Mouse (Mus musculus) liver, embryonic 16.5 days (tissue): ENCODE results near the gene Sdhaf2. TPM values are rescaled to one million over a fixed set of nuclear protein-coding genes. Genes with fewer than 3 reads are reported as not detected.

Experiments
- ATAC-seq: fragments of 200-750 bp; cut with Nextera tagmentation; 2 replicates; pipeline ENCODE4 v1.8.0; 2017; ENCODE audit warnings: low read depth, mild to moderate bottlenecking, moderate number of reproducible peaks, moderate library complexity
- H3K27ac ChIP-seq: fragments of 300-500 bp; sonication (generic); 2 replicates; pipeline ENCODE4 v1.5.1; 2014; ENCODE audit warnings: mild to moderate bottlenecking, low read length
- H3K27me3 ChIP-seq: fragments of 300-500 bp; sonication (generic); 2 replicates; pipeline ENCODE4 v1.6.1; 2014; ENCODE audit warnings: low read depth, low read length, mixed read lengths; ENCODE audit not compliant: control insufficient read depth, insufficient read depth
- H3K36me3 ChIP-seq: fragments of 300-500 bp; sonication (generic); 2 replicates; pipeline ENCODE4 v1.6.1; 2014; ENCODE audit warnings: mild to moderate bottlenecking; ENCODE audit not compliant: control insufficient read depth, insufficient read depth
- H3K4me1 ChIP-seq: fragments of 300-500 bp; sonication (generic); 2 replicates; pipeline ENCODE4 v1.6.1; 2014; ENCODE audit warnings: low read depth, low read length, mixed read lengths; ENCODE audit not compliant: control insufficient read depth
- H3K4me2 ChIP-seq: fragments of 300-500 bp; sonication (generic); 2 replicates; pipeline ENCODE4 v1.6.1; 2014; ENCODE audit warnings: low read depth, low read length, mixed read lengths
- H3K4me3 ChIP-seq: fragments of 300-500 bp; sonication (generic); 2 replicates; pipeline ENCODE4 v1.5.1; 2014; ENCODE audit warnings: low read depth, mild to moderate bottlenecking, low read length
- H3K9ac ChIP-seq: fragments of 300-500 bp; sonication (generic); 2 replicates; pipeline ENCODE4 v1.6.1; 2014; ENCODE audit warnings: low read depth, low read length
- H3K9me3 ChIP-seq: fragments of 300-500 bp; sonication (generic); replicated peaks from 2 replicates; pipeline ENCODE4 v1.6.1; 2016; ENCODE audit warnings: low read length; ENCODE audit not compliant: control insufficient read depth
- WGBS: fragments of 180-500 bp; shearing (Covaris S2); extraction: QIAGEN DNeasy Blood & Tissue Kit; methylation state at CpG from one replicate; pipeline ENCODE4 v1.1.7; 2014; ENCODE audit not compliant: insufficient replicate concordance; 5-methylcytosine and 5-hydroxymethylcytosine counted together
- polyA plus RNA-seq: library from polyadenylated mRNA; unstranded; fragments of >200 nt; fragmentation: Nextera tagmentation; extraction: Ambion mirVana; gene quantifications from 2 replicates; pipeline ENCODE4 v1.2.1, GENCODE M21; 2015

The Sdhaf2 gene
- polyA plus RNA-seq, 1 experiment from 2014 or later = 23.2 TPM

- H3K4me1 ChIP-seq = peaks cover 15% of the 10 kb centered on the region
- 54% methylated on average over 1 of the region's 1 CpGs for WGBS
- no peak overlapping the region for H3K27ac ChIP-seq
Observed at GRCm38 (mm10) chr19:10520355-10520754, 5.6 kb downstream of the Sdhaf2 start.

GRCm38 (mm10) chr19:10510759-10511330 lies 15.1 kb downstream of the Sdhaf2 start:
- Histone ChIP-seq H3K4me3 (no peak overlapping the region), H3K9me3 (no peaks in the 10 kb centered on the region), H3K27ac (no peak overlapping the region), H3K9ac (no peak overlapping the region), H3K36me3 (peaks cover 13% of the 10 kb centered on the region), H3K4me2 (no peak overlapping the region), H3K4me1 (no peaks in the 10 kb centered on the region), H3K27me3 (no peaks in the 10 kb centered on the region)
- WGBS = 65% methylated on average over 6 of the region's 6 CpGs
- ATAC-seq = no peak

More at GRCm38 (mm10) chr19:10520355-10520754, 5.6 kb downstream of the Sdhaf2 start:
- H3K4me2 ChIP-seq = no peak overlapping the region
- no peaks in the 10 kb centered on the region for H3K9me3 ChIP-seq
- H3K36me3 ChIP-seq = peaks cover 15% of the 10 kb centered on the region
- no peak for ATAC-seq
- no peak overlapping the region for H3K9ac ChIP-seq
- no peaks in the 10 kb centered on the region for H3K27me3 ChIP-seq
- no peak overlapping the region for H3K4me3 ChIP-seq

GRCm38 (mm10) chr19:10502571-10502970 lies 23.4 kb downstream of the Sdhaf2 start:
- H3K36me3 ChIP-seq = peaks cover 16% of the 10 kb centered on the region
- WGBS = 18% methylated on average over 4 of the region's 4 CpGs

GRCm38 (mm10) chr19:10500581-10500980 lies 25.4 kb downstream of the Sdhaf2 start:
- WGBS = 83% methylated on average over 8 of the region's 8 CpGs
- Histone ChIP-seq H3K36me3 (peaks cover 14% of the 10 kb centered on the region), H3K4me1 (no peaks in the 10 kb centered on the region), H3K9me3 (no peaks in the 10 kb centered on the region), H3K4me2 (no peak overlapping the region), H3K27me3 (no peaks in the 10 kb centered on the region), H3K27ac (no peak overlapping the region), H3K4me3 (no peak overlapping the region), H3K9ac (no peak overlapping the region)
- no peak for ATAC-seq

More at GRCm38 (mm10) chr19:10502571-10502970, 23.4 kb downstream of the Sdhaf2 start:
- no peak overlapping the region for H3K27ac ChIP-seq
- no peak overlapping the region for H3K4me3 ChIP-seq
- no peak overlapping the region for H3K9ac ChIP-seq
- no peak overlapping the region for H3K4me2 ChIP-seq
- H3K9me3 ChIP-seq = no peaks in the 10 kb centered on the region
- H3K27me3 ChIP-seq = no peaks in the 10 kb centered on the region
- no peak for ATAC-seq
- no peaks in the 10 kb centered on the region for H3K4me1 ChIP-seq

GRCm38 (mm10) chr19:10497512-10498160 lies 28.3 kb downstream of the Sdhaf2 start:
- Histone ChIP-seq H3K4me1 (no peaks in the 10 kb centered on the region), H3K36me3 (peaks cover 14% of the 10 kb centered on the region), H3K9ac (no peak overlapping the region), H3K27me3 (peaks cover under 1% of the 10 kb centered on the region; the same call in 1 of the 2 replicates), H3K4me3 (no peak overlapping the region), H3K9me3 (no peaks in the 10 kb centered on the region), H3K4me2 (no peak overlapping the region), H3K27ac (no peak overlapping the region)
- no peak for ATAC-seq
- WGBS = 24% methylated on average over 8 of the region's 8 CpGs

- Histone ChIP-seq H3K36me3 (peaks cover 12% of the 10 kb centered on the region), H3K9ac (no peak overlapping the region), H3K4me2 (no peak overlapping the region), H3K27me3 (peaks cover 7% of the 10 kb centered on the region; the same call in 1 of the 2 replicates), H3K4me3 (no peak overlapping the region), H3K9me3 (no peaks in the 10 kb centered on the region), H3K27ac (no peak overlapping the region), H3K4me1 (no peaks in the 10 kb centered on the region)
- 46% methylated on average over 2 of the region's 2 CpGs for WGBS
- ATAC-seq = no peak
Observed at GRCm38 (mm10) chr19:10496976-10497375, 29.0 kb downstream of the Sdhaf2 start.

GRCm38 (mm10) chr19:10495670-10496069 lies 30.3 kb downstream of the Sdhaf2 start:
- H3K9me3 ChIP-seq = no peaks in the 10 kb centered on the region
- H3K4me3 ChIP-seq = no peak overlapping the region
- H3K36me3 ChIP-seq = peaks cover 6% of the 10 kb centered on the region; the same call in 1 of the 2 replicates
- no peaks in the 10 kb centered on the region for H3K4me1 ChIP-seq
- 56% methylated on average over 1 of the region's 1 CpGs for WGBS
- peaks cover 8% of the 10 kb centered on the region; the same call in 1 of the 2 replicates for H3K27me3 ChIP-seq
- no peak overlapping the region for H3K9ac ChIP-seq
- H3K4me2 ChIP-seq = no peak overlapping the region
- ATAC-seq = no peak
- H3K27ac ChIP-seq = no peak overlapping the region

- Histone ChIP-seq H3K9ac (no peak overlapping the region), H3K4me3 (no peak overlapping the region), H3K4me2 (no peak overlapping the region), H3K9me3 (no peaks in the 10 kb centered on the region), H3K27me3 (no peaks in the 10 kb centered on the region; the same call in 1 of the 2 replicates), H3K27ac (no peak overlapping the region), H3K36me3 (no peaks in the 10 kb centered on the region), H3K4me1 (no peaks in the 10 kb centered on the region)
- ATAC-seq = no peak
- 21% methylated on average over 9 of the region's 9 CpGs for WGBS
Observed at GRCm38 (mm10) chr19:10486264-10486738, 39.6 kb downstream of the Sdhaf2 start.

GRCm38 (mm10) chr19:10482703-10483102 lies 43.2 kb downstream of the Sdhaf2 start, which contains the start of gene Ppp1r32:
TSS of gene Ppp1r32 (minus strand) at chr19:10482928.
- H3K27me3 ChIP-seq = no peaks in the 10 kb centered on the region; the same call in 1 of the 2 replicates
- 38% methylated on average over 6 of the region's 6 CpGs for WGBS
- no peak within 1 kb of the TSS for H3K27ac ChIP-seq
- no peak within 1 kb of the TSS for H3K9ac ChIP-seq
- H3K4me3 ChIP-seq = no peak within 1 kb of the TSS
- no peaks in the 10 kb centered on the region for H3K36me3 ChIP-seq
- no peak for ATAC-seq
- H3K9me3 ChIP-seq = no peaks in the 10 kb centered on the region
- no peak within 1 kb of the TSS for H3K4me2 ChIP-seq
- no peaks in the 10 kb centered on the region for H3K4me1 ChIP-seq
